Mouse (Mus musculus): Measurements from ENCODE around the gene Nfic. TPM values are rescaled to one million over a fixed set of nuclear protein-coding genes. Genes with fewer than 3 reads are reported as not detected.
A peak's percentile ranks its signal among the peaks of the same experiment; 100 is the strongest.
"Not testable (repeated sequence)": the region's sequence is repeated elsewhere in the genome, so short reads cannot be mapped to it uniquely, and the experiment has no call there.

Gene Nfic
- polyA plus RNA-seq, 1 experiment from 2014 or later = 41.8 TPM

DNA sequence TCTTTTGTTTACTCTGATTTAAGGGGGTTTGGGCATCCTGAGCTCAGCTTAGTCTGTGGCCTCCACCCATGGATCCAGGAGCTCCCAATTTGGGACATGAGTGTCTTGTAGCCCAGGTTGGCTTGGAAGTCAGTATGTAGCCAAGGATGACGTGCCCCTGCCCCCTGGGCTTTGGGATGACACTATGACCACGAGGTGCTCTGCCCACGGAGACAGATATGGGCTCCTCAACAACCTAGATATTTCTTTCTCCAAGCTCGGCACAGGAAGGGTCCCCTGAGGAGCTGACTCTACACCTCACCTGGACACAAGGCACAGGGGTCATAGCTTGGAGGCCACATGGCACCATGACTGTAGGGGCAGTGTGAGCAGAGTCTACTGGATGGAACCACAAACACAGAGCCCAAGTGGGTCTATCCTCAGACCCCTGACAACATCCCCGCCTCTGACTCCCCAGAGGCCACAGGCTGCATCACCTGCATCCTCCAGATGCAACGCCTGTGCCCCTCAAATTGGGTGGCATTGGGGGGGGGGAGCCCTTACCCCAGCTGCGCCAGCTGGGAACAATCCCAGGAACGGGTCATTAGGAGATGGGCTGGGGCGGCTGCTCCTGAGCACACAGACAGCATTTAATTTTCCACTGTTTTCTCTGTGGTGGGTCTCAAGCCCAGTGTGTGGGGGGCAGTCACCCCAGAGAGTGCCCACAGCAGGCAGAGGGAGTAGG is 4.6 kb downstream of the Nfic start:
- DNase-seq (ENCODE audit: low read depth, low spot score) (no peak), ATAC-seq (no peak)
- CTCF ChIA-PET = interaction anchor here (0.8 to 4.0 kb wide), 13 partner anchors 8 to 70 kb away, joined by 3 to 24 read pairs (median 4); partner anchors contain the start of genes Celf5, Dohh, Gm48551 and Gm48552
- POLR2A ChIA-PET = interaction anchor here (1.0 to 1.2 kb wide), 2 partner anchors 61 to 94 kb away, joined by 3 read pairs; partner anchors contain the start of gene Gna11
- in situ Hi-C loops (cut with MboI; ENCODE audit: low pct_unique_long_range_greater_than_20kb) = loop anchor here (5.0 kb wide), 1 partner anchor 164 kb away; no protein-coding TSS in a partner anchor
- H3K27me3 ChIP-seq = peaks cover 6% of the 10 kb centered on the region
- TF ChIP-seq CTCF (IDR thresholded peaks at IDR 0.05) = no peak

DNA sequence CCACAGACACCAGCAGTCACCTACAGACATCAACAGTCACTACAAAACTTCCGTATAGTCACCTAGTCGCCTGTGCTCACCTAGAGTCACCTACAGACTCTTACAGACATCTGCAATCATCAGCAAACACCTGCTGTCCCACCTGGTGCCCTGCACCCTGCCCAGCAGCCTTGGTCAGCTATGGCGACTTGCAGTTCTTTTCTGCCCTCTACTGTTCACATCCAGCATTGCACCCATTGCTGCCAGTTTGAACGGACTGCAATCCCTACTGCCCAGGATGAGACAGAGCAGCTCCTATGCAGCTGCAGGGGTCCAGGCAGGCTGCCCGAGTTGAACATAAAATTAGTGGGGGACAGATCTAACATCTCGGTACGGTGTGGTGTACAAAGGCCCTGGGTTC is 5.3 kb downstream of the Nfic start:
- ATAC-seq = peak; percentile 64
- no peak for DNase-seq (ENCODE audit: low read depth, low spot score)
- TF ChIP-seq CTCF (IDR thresholded peaks at IDR 0.05) = no peak
- ChIA-PET CTCF (interaction anchor here (1.1 to 4.0 kb wide), 12 partner anchors 12 to 69 kb away, joined by 3 to 24 read pairs (median 4); partner anchors contain the start of genes Celf5, Dohh, Gm48551 and Gm48552), POLR2A (interaction anchor here (1.0 to 1.2 kb wide), 2 partner anchors 60 to 95 kb away, joined by 3 read pairs; partner anchors contain the start of gene Gna11)
- in situ Hi-C loops (cut with MboI; ENCODE audit: low pct_unique_long_range_greater_than_20kb) = loop anchor here (5.0 kb wide), 1 partner anchor 163 kb away; no protein-coding TSS in a partner anchor
- H3K27me3 ChIP-seq = peaks cover 6% of the 10 kb centered on the region

DNA sequence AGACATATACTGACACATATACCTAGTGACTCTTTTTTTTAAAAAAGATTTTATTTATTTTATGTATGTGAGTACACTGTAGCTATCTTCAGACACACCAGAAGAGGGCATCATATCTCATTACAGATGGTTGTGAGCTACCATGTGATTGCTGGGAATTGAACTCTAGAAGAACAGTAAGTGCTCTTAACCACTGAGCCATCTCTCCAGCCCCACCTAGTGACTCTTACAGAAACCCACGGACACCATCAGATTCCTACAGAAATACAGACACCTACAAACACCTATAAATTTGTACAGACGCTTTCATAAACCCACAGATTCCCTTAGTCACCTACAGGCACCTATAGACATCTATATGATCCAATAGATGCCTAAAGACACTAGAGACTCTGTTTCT is 9.9 kb downstream of the Nfic start:
- DNase-seq (ENCODE audit: low read depth, low spot score); ATAC-seq; in situ Hi-C loops (cut with MboI; ENCODE audit: low pct_unique_long_range_greater_than_20kb); CTCF ChIA-PET; POLR2A ChIA-PET: not testable (repeated sequence)
- peaks cover 22% of the 10 kb centered on the region for H3K27me3 ChIP-seq

DNA sequence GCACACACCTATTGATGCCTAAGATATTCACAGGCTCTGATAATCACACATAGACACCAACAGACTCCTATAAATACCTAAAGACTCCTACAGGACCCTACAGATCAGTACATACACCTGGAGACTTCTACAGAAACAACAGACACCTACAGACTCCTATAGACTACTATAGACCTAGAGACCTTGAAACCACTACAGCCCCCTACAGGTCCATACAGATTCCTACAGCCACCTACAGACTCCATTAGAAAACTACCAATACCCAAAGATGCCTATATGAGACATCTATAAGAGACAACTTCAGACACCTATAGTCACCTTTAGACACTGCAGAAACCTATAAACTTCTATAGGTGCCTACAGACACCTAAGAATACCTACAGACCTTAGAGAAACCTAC is 14.4 kb downstream of the Nfic start:
- H3K27me3 ChIP-seq = peaks cover 25% of the 10 kb centered on the region
- in situ Hi-C loops (cut with MboI; ENCODE audit: low pct_unique_long_range_greater_than_20kb) = loop anchor here (5.0 kb wide), 1 partner anchor 49 kb away; the partner anchor contains the start of gene Smim24
- TF ChIP-seq CTCF (IDR thresholded peaks at IDR 0.05) = no peak
- ATAC-seq = no peak
- POLR2A ChIA-PET = no interaction called here
- DNase-seq (ENCODE audit: low read depth, low spot score) = no peak
- CTCF ChIA-PET = interaction anchor here (0.9 to 1.7 kb wide), 2 partner anchors 42 to 45 kb away, joined by 3 to 5 read pairs; no protein-coding TSS in a partner anchor

DNA sequence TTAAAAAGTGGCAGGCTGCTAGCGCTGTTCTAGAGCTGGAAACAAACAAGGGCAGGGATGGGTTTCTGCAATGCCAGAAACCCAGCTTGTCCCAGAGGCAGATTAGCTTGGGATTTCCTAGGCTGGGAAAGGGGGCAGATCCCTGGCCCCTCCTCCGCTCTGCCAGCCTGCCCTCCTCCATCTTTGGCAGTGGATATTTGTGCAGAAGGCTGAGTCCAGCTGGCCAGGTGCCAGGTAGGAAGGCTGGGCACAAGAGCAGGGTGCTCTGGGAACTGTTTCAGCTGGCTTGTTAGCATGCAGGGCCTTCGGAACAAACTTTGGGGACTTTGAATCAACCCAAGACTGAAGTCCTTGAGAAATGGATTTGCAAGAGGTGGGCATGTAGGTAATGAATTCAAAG is 20.0 kb downstream of the Nfic start:
- ChIA-PET CTCF (interaction anchor here (1.0 to 1.3 kb wide), 2 partner anchors 15 to 32 kb away, joined by 3 to 5 read pairs; no protein-coding TSS in a partner anchor), POLR2A (no interaction called here)
- in situ Hi-C loops (cut with MboI; ENCODE audit: low pct_unique_long_range_greater_than_20kb) = no loop called here
- ATAC-seq (no peak), DNase-seq (ENCODE audit: low read depth, low spot score) (no peak)
- TF ChIP-seq CTCF (IDR thresholded peaks at IDR 0.05) = no peak
- H3K27me3 ChIP-seq = peaks cover 6% of the 10 kb centered on the region

DNA sequence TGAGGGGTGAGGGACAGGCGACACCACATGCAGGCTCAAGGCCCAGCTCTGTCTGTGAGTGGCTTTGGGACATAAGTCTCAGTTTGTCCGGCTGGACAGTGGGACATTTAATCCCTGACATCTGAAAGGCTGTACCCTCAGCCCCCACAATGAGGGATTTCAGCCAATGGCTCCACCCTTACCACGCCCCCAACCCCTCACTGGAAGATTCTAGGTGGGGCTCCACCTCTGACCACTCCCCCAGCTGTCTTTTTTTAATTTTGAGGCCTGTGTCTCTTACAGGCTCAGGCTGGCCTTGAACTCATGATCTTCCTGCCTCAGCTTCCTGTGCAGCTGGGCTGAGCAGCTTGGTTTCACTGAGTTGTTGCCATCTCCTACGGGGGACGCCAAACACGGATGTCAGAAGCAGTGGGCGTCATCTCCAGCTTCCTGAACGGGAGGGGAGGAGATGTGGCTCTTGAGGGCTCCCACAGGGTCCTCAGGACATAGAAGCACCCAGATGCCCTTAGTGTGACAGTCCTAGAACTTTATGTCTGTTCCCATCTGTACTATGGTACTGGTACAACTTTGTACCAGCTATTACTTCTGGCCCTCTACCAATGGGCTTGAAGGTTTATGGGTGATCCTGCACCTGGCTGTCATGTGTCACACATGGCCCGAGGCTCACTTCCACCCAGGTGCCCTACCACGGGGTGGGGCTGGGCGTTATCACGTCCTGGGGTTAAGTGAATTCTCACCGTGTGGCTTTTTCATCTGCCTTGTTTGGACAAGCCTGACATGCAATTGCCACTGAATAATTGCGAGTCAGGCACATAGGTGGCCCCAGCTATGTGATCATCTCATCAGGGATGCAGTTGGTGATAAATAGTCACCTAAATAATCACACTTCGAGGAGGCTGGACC is 20.8 kb downstream of the Nfic start:
- no peak for DNase-seq (ENCODE audit: low read depth, low spot score)
- POLR2A ChIA-PET = no interaction called here
- peaks cover 5% of the 10 kb centered on the region for H3K27me3 ChIP-seq
- no peak for ATAC-seq
- in situ Hi-C loops (cut with MboI; ENCODE audit: low pct_unique_long_range_greater_than_20kb) = no loop called here
- CTCF ChIA-PET = interaction anchor here (0.9 to 1.4 kb wide), 4 partner anchors 16 to 44 kb away, joined by 3 to 5 read pairs (median 4); no protein-coding TSS in a partner anchor
- no peak for TF ChIP-seq CTCF (IDR thresholded peaks at IDR 0.05)

DNA sequence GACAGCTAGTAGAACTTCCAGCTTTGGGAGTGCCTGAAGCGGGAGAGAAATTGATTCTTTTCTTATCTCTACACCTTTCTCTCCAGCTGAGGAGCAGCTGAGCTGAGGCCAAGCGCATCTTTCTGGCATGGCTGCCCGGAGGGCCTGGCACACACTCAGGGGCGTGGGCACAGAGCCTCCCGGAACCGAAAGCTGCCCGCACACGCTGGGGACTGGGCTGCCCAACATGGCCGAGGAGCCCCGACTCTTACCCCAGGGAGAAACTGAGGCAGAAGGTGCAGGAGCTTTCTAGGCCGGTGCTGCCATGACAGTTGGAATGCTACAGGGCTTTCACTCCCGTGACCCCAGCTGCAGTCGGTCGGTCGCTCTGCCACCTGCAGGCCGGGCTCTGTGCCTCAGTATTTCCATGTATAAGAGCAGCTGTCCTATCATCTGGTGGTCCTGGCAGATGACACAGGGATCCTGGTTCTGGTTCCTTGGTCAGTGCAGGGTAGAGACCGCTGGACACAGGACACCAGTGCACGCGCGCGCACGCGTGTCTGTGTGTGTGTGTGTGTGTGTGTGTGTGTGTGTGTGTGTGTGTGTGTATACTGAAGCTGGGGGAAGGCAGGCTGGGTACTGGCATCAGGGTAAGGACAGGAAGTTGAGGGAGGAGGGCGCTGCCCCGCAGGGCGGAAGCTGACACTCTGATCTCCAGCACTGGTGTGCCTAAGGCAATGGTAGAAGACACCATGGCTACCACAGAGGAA is 21.7 kb downstream of the Nfic start:
- H3K27me3 ChIP-seq = no peaks in the 10 kb centered on the region
- in situ Hi-C loops (cut with MboI; ENCODE audit: low pct_unique_long_range_greater_than_20kb) = no loop called here
- DNase-seq (ENCODE audit: low read depth, low spot score) (no peak), ATAC-seq (no peak)
- CTCF ChIA-PET = interaction anchor here (0.9 to 1.4 kb wide), 2 partner anchors 26 to 44 kb away, joined by 4 read pairs; no protein-coding TSS in a partner anchor
- POLR2A ChIA-PET = no interaction called here
- TF ChIP-seq CTCF (IDR thresholded peaks at IDR 0.05) = no peak

DNA sequence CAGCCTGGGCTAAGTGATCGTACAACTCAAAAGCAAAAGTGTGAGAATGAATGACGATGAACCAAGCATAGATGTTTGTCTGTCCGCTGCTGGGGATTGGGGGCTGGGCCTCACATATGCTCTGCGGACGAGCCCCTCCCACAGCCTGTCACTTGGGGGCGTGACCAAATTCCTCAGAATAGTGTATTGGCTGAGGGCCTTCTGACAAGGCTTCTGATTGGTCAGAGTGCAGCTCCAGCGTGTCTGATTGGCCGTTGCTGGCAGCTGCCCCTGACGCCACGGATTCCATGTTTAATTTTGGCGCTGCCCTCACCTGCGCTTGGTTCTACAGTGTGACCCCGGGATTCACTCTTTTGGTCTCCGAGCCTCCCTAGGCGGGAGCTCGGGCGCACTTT is 22.6 kb downstream of the Nfic start:
- TF ChIP-seq CTCF (IDR thresholded peaks at IDR 0.05) = no peak
- ATAC-seq = peak; percentile 64
- in situ Hi-C loops (cut with MboI; ENCODE audit: low pct_unique_long_range_greater_than_20kb) = no loop called here
- ChIA-PET POLR2A (no interaction called here), CTCF (interaction anchor here (1.2 kb wide), 1 partner anchor 17 kb away, joined by 3 read pairs; no protein-coding TSS in a partner anchor)
- no peaks in the 10 kb centered on the region for H3K27me3 ChIP-seq
- peak; percentile 78 for DNase-seq (ENCODE audit: low read depth, low spot score)

DNA sequence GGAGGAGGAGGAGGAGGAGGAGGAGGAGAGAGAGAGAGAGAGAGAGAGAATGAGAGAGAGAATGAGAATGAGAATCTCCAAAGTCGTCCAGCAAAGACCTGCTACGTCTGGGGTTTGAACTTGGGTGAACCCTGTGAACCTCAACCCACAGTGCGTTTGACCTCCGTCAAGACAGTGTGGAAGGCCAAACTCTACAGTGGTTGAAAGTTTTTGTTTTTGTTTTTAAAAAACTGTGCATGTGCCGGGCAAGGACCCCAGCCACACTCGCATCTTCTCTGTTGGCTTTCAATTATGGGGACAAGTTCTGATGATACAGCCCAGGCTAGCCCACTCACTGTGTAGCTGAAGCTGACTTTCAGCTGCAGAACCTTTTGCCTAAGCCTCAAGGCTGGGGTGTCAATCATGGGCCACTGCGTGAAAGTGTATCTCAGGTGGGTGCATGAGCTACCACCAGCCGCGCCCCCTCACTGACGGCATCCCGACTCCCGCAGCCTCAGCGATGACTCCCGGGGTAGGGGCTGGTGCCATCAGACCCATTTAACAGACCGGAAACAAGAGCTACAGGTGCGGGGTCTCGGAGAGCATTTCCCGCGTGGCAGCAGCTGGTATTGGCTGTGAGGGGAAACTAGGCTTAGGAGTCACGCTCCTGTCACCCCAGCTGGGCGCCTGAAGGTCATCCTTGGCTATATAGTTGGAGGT is 23.1 kb downstream of the Nfic start:
- DNase-seq (ENCODE audit: low read depth, low spot score) = no peak
- no peak for TF ChIP-seq CTCF (IDR thresholded peaks at IDR 0.05)
- in situ Hi-C loops (cut with MboI; ENCODE audit: low pct_unique_long_range_greater_than_20kb) = no loop called here
- H3K27me3 ChIP-seq = no peaks in the 10 kb centered on the region
- ATAC-seq = no peak
- ChIA-PET POLR2A (interaction anchor here (1.1 kb wide), 1 partner anchor 25 kb away, joined by 3 read pairs; no protein-coding TSS in a partner anchor), CTCF (interaction anchor here (1.2 kb wide), 1 partner anchor 18 kb away, joined by 3 read pairs; no protein-coding TSS in a partner anchor)
